Mouse (Mus musculus) bone marrow macrophage, adult 2 months (primary cell): ENCODE data around the gene Mylk2.

ENCODE experiments used
- CTCF ChIP-seq: IDR thresholded peaks from 2 replicates; pipeline ENCODE4 v1.5.1; 2012; ENCODE audit warnings: low read depth, mild to moderate bottlenecking, low read length, moderate library complexity
- POLR2A ChIP-seq: IDR thresholded peaks from 2 replicates; pipeline ENCODE4 v1.6.1; 2012; ENCODE audit warnings: mild to moderate bottlenecking, low read depth, low read length, borderline replicate concordance

- TF ChIP-seq CTCF (no peak), POLR2A (no peak)
Observed at GRCm38 (mm10) chr2:152880898-152881297, 30.3 kb upstream of the Mylk2 start.
